8 mouse cellular contexts compared by ENCODE assay signal in genomic region chr11:100619485-100619975, GRCm38 (mm10). TPM values are rescaled to one million over a fixed set of nuclear protein-coding genes. Genes with fewer than 3 reads are reported as not detected.
DNase-seq lines count a peak whose midpoint lies in the region; ATAC-seq lines count a peak whose summit lies in the region.

No protein-coding gene starts in this region.

- peaks cover 5% of the 10 kb centered on the region; the same call in 1 of the 2 replicates for H3K36me3 ChIP-seq in hindbrain, embryonic 12.5 days

- H3K27ac ChIP-seq in hindbrain, embryonic 12.5 days, result peak overlapping the region; percentile 93

- peak overlapping the region; percentile 93 for H3K9ac ChIP-seq in hindbrain, embryonic 12.5 days

- peaks cover 32% of the 10 kb centered on the region for H3K4me1 ChIP-seq in hindbrain, embryonic 12.5 days

- under 1% methylated on average over 40 of the region's 40 CpGs for WGBS in hindbrain, embryonic 12.5 days

- ATAC-seq in hindbrain, embryonic 12.5 days (ENCODE audit: low FRiP score), result peak; percentile 97

- peak overlapping the region; percentile 90 for H3K4me3 ChIP-seq in hindbrain, embryonic 12.5 days

- H3K4me2 ChIP-seq in hindbrain, embryonic 12.5 days (replicated peaks), result peak overlapping the region; percentile 84

- no peaks in the 10 kb centered on the region for H3K27me3 ChIP-seq in hindbrain, embryonic 12.5 days

- DNase-seq in MN1 (ENCODE audit: low spot score), result peak; percentile 94
- peak; percentile 95 for DNase-seq in cerebellum, adult 9-10 months
- peak; percentile 93 to 98 for DNase-seq in frontal cortex, adult 2 months (ENCODE audit: extremely low spot score in 1 of 2, low spot score in 1 of 2)
- DNase-seq in layer of hippocampus, postnatal 14 days (ENCODE audit: low spot score in 2 of 2), result peak; percentile 98 to 99
- DNase-seq in lung, postnatal 14 days, result peak; percentile 94
- DNase-seq in retina, adult 2 months (ENCODE audit: low read depth, low spot score), result peak; percentile 84
- DNase-seq in thymus, postnatal 36 days, result peak; percentile 97 to 98

- no peaks in the 10 kb centered on the region for H3K9me3 ChIP-seq in hindbrain, embryonic 12.5 days (replicated peaks)

RNA-seq across cellular contexts. Expression of gene Dnajc7, which starts 0.4 kb away (rescaled TPM):
- polyA plus RNA-seq in frontal cortex, adult 2 months (2012; rRNA removed), result 224 and 228 TPM in 2 replicates
- polyA plus RNA-seq in hindbrain, embryonic 12.5 days (2016; fragmentation: Nextera tagmentation; extraction: Ambion mirVana), result 307 and 311 TPM in 2 replicates
- 100 to 1,000 TPM; 237 to 253 TPM for total RNA-seq in layer of hippocampus, postnatal 14 days (2021)

RNA-seq across cellular contexts. Expression of gene Nkiras2, which starts 0.5 kb away (rescaled TPM):
- polyA plus RNA-seq in frontal cortex, adult 2 months (2012; rRNA removed), result 23.5 and 27.3 TPM in 2 replicates
- polyA plus RNA-seq in hindbrain, embryonic 12.5 days (2016; fragmentation: Nextera tagmentation; extraction: Ambion mirVana), result 101 and 109 TPM in 2 replicates
- 10 to 100 TPM; 22.8 to 23.0 TPM for total RNA-seq in layer of hippocampus, postnatal 14 days (2021)

RNA-seq across cellular contexts. Expression of gene Cnp, which starts 44.8 kb away (rescaled TPM):
- 227 and 230 TPM in 2 replicates for polyA plus RNA-seq in frontal cortex, adult 2 months (2012; rRNA removed)
- polyA plus RNA-seq in hindbrain, embryonic 12.5 days (2016; fragmentation: Nextera tagmentation; extraction: Ambion mirVana), result 29.1 and 29.2 TPM in 2 replicates
- 100 to 1,000 TPM; 355 to 359 TPM for total RNA-seq in layer of hippocampus, postnatal 14 days (2021)

Comparison
In these comparisons a context has a peak if more than half of its experiments do, and no peak if none do; other contexts are left out.
1. Peak in every context shown above with its lines: DNase-seq, ATAC-seq, H3K4me3 ChIP-seq and H3K27ac ChIP-seq.